Mouse (Mus musculus): Measurements from ENCODE around the gene Hmga2. TPM values are rescaled to one million over a fixed set of nuclear protein-coding genes. Genes with fewer than 3 reads are reported as not detected.

Hmga2 gene
- polyA plus RNA-seq, 1 experiment from 2014 or later = 4.3 TPM

- no peak overlapping the region for H3K4me2 ChIP-seq
- no peak for ATAC-seq (ENCODE audit: low FRiP score)
- H3K9ac ChIP-seq = no peak overlapping the region
- no peaks in the 10 kb centered on the region for H3K9me3 ChIP-seq
- H3K27ac ChIP-seq = no peak overlapping the region
- 74% methylated on average over 15 of the region's 15 CpGs for WGBS
- no peaks in the 10 kb centered on the region for H3K27me3 ChIP-seq
- H3K36me3 ChIP-seq = no peaks in the 10 kb centered on the region
- no peak overlapping the region for H3K4me3 ChIP-seq
- peaks cover 62% of the 10 kb centered on the region for H3K4me1 ChIP-seq (replicated peaks)
Observed at GRCm38 (mm10) chr10:120420971-120421629, 55.2 kb downstream of the Hmga2 start.

GRCm38 (mm10) chr10:120418738-120419523 lies 57.3 kb downstream of the Hmga2 start:
- Histone ChIP-seq H3K4me1 (replicated peaks) (peaks cover 58% of the 10 kb centered on the region), H3K36me3 (no peaks in the 10 kb centered on the region), H3K9me3 (no peaks in the 10 kb centered on the region), H3K27me3 (no peaks in the 10 kb centered on the region), H3K4me3 (no peak overlapping the region), H3K4me2 (no peak overlapping the region), H3K27ac (peak overlapping the region; percentile 71), H3K9ac (no peak overlapping the region)
- WGBS = 55% methylated on average over 16 of the region's 16 CpGs
- no peak for ATAC-seq (ENCODE audit: low FRiP score)

GRCm38 (mm10) chr10:120418211-120418610 lies 58.1 kb downstream of the Hmga2 start:
- H3K27ac ChIP-seq = peak overlapping the region; percentile 58
- H3K4me2 ChIP-seq = no peak overlapping the region
- no peak overlapping the region for H3K9ac ChIP-seq
- WGBS = 58% methylated on average over 7 of the region's 7 CpGs
- no peaks in the 10 kb centered on the region for H3K9me3 ChIP-seq
- no peaks in the 10 kb centered on the region for H3K27me3 ChIP-seq
- no peak overlapping the region for H3K4me3 ChIP-seq
- no peaks in the 10 kb centered on the region for H3K36me3 ChIP-seq
- ATAC-seq (ENCODE audit: low FRiP score) = no peak
- H3K4me1 ChIP-seq (replicated peaks) = peaks cover 53% of the 10 kb centered on the region

- no peak overlapping the region for H3K4me3 ChIP-seq
- peak; percentile 66; the same call in 1 of the 2 replicates for ATAC-seq (ENCODE audit: low FRiP score)
- H3K36me3 ChIP-seq = no peaks in the 10 kb centered on the region
- H3K27me3 ChIP-seq = no peaks in the 10 kb centered on the region
- WGBS = 4% methylated on average over 7 of the region's 7 CpGs
- H3K9me3 ChIP-seq = no peaks in the 10 kb centered on the region
- no peak overlapping the region; the same call in 1 of the 2 replicates for H3K9ac ChIP-seq
- peak overlapping the region; percentile 22 for H3K4me2 ChIP-seq
- peak overlapping the region; percentile 58 for H3K27ac ChIP-seq
- peaks cover 47% of the 10 kb centered on the region for H3K4me1 ChIP-seq (replicated peaks)
Observed at GRCm38 (mm10) chr10:120417488-120418118, 58.7 kb downstream of the Hmga2 start.

GRCm38 (mm10) chr10:120417116-120417487 lies 59.2 kb downstream of the Hmga2 start:
- 20% methylated on average over 5 of the region's 5 CpGs for WGBS
- 0 out of 2 replicates have a peak overlapping the region, but pooled peaks have one; percentile 22 for H3K4me2 ChIP-seq
- H3K9me3 ChIP-seq = no peaks in the 10 kb centered on the region
- peak overlapping the region; percentile 58 for H3K27ac ChIP-seq
- peaks cover 42% of the 10 kb centered on the region for H3K4me1 ChIP-seq (replicated peaks)
- no peak overlapping the region for H3K9ac ChIP-seq
- ATAC-seq (ENCODE audit: low FRiP score) = peak; percentile 48
- H3K4me3 ChIP-seq = no peak overlapping the region
- H3K27me3 ChIP-seq = no peaks in the 10 kb centered on the region
- H3K36me3 ChIP-seq = no peaks in the 10 kb centered on the region

GRCm38 (mm10) chr10:120416628-120417027 lies 59.6 kb downstream of the Hmga2 start:
- no peak overlapping the region for H3K4me2 ChIP-seq
- WGBS = 55% methylated on average over 12 of the region's 12 CpGs
- no peak overlapping the region for H3K4me3 ChIP-seq
- H3K4me1 ChIP-seq (replicated peaks) = peaks cover 39% of the 10 kb centered on the region
- H3K36me3 ChIP-seq = no peaks in the 10 kb centered on the region
- H3K9ac ChIP-seq = no peak overlapping the region
- H3K9me3 ChIP-seq = no peaks in the 10 kb centered on the region
- peak overlapping the region; percentile 59; the same call in 1 of the 2 replicates for H3K27ac ChIP-seq
- ATAC-seq (ENCODE audit: low FRiP score) = no peak
- no peaks in the 10 kb centered on the region for H3K27me3 ChIP-seq

GRCm38 (mm10) chr10:120412215-120412614 lies 64.1 kb downstream of the Hmga2 start:
- H3K4me3 ChIP-seq = no peak overlapping the region
- no peak overlapping the region for H3K27ac ChIP-seq
- H3K36me3 ChIP-seq = no peaks in the 10 kb centered on the region
- H3K4me2 ChIP-seq = no peak overlapping the region
- H3K27me3 ChIP-seq = no peaks in the 10 kb centered on the region
- WGBS = 76% methylated on average over 5 of the region's 5 CpGs
- H3K4me1 ChIP-seq (replicated peaks) = peaks cover 13% of the 10 kb centered on the region
- H3K9ac ChIP-seq = no peak overlapping the region
- H3K9me3 ChIP-seq = no peaks in the 10 kb centered on the region
- no peak for ATAC-seq (ENCODE audit: low FRiP score)

GRCm38 (mm10) chr10:120410958-120411357 lies 65.3 kb downstream of the Hmga2 start:
- Histone ChIP-seq H3K36me3 (no peaks in the 10 kb centered on the region), H3K4me3 (no peak overlapping the region), H3K27me3 (no peaks in the 10 kb centered on the region), H3K9me3 (no peaks in the 10 kb centered on the region), H3K4me1 (replicated peaks) (peaks cover 6% of the 10 kb centered on the region; the same call in 1 of the 2 replicates), H3K9ac (no peak overlapping the region), H3K27ac (no peak overlapping the region), H3K4me2 (no peak overlapping the region)
- 76% methylated on average over 4 of the region's 4 CpGs for WGBS
- no peak for ATAC-seq (ENCODE audit: low FRiP score)

- Histone ChIP-seq H3K4me3 (no peak overlapping the region), H3K4me1 (replicated peaks) (peaks cover 6% of the 10 kb centered on the region; the same call in 1 of the 2 replicates), H3K27ac (no peak overlapping the region), H3K9ac (no peak overlapping the region), H3K36me3 (no peaks in the 10 kb centered on the region), H3K9me3 (no peaks in the 10 kb centered on the region), H3K4me2 (no peak overlapping the region), H3K27me3 (no peaks in the 10 kb centered on the region)
- no peak for ATAC-seq (ENCODE audit: low FRiP score)
- 85% methylated on average over 9 of the region's 9 CpGs for WGBS
Observed at GRCm38 (mm10) chr10:120409131-120409530, 67.1 kb downstream of the Hmga2 start.

- Histone ChIP-seq H3K4me2 (no peak overlapping the region), H3K27ac (no peak overlapping the region), H3K4me1 (replicated peaks) (peaks cover 13% of the 10 kb centered on the region; the same call in 1 of the 2 replicates), H3K36me3 (no peaks in the 10 kb centered on the region), H3K27me3 (no peaks in the 10 kb centered on the region), H3K9me3 (no peaks in the 10 kb centered on the region), H3K4me3 (no peak overlapping the region), H3K9ac (no peak overlapping the region)
- no peak for ATAC-seq (ENCODE audit: low FRiP score)
- 49% methylated on average over 9 of the region's 9 CpGs for whole genome bisulfite sequencing
Observed at GRCm38 (mm10) chr10:120407230-120407629, 69.0 kb downstream of the Hmga2 start.

GRCm38 (mm10) chr10:120406038-120406437 lies 70.2 kb downstream of the Hmga2 start:
- Histone ChIP-seq H3K4me1 (replicated peaks) (peaks cover 13% of the 10 kb centered on the region; the same call in 1 of the 2 replicates), H3K9ac (no peak overlapping the region), H3K4me2 (no peak overlapping the region), H3K4me3 (no peak overlapping the region), H3K9me3 (no peaks in the 10 kb centered on the region), H3K36me3 (no peaks in the 10 kb centered on the region), H3K27ac (no peak overlapping the region), H3K27me3 (no peaks in the 10 kb centered on the region)
- ATAC-seq (ENCODE audit: low FRiP score) = no peak
- WGBS = 74% methylated on average over 9 of the region's 9 CpGs

- Histone ChIP-seq H3K27me3 (no peaks in the 10 kb centered on the region), H3K4me2 (no peak overlapping the region), H3K4me3 (no peak overlapping the region), H3K27ac (no peak overlapping the region), H3K9ac (no peak overlapping the region), H3K4me1 (replicated peaks) (peaks cover 13% of the 10 kb centered on the region; the same call in 1 of the 2 replicates), H3K9me3 (no peaks in the 10 kb centered on the region), H3K36me3 (no peaks in the 10 kb centered on the region)
- no peak for ATAC-seq (ENCODE audit: low FRiP score)
- 94% methylated on average over 4 of the region's 4 CpGs for WGBS
Observed at GRCm38 (mm10) chr10:120405322-120405721, 70.9 kb downstream of the Hmga2 start.
